Mouse (Mus musculus) liver, embryonic 14 days (tissue): ENCODE measurements around the gene Apba2. TPM values are rescaled to one million over a fixed set of nuclear protein-coding genes. Genes with fewer than 3 reads are reported as not detected.

Experiments
- polyA plus RNA-seq: library from polyadenylated mRNA; depleted of rRNA; stranded (reverse); fragments of >200 nt; gene quantifications from 2 replicates; pipeline ENCODE4 v1.2.3, GENCODE M21; 2012; rRNA removed

Apba2 gene
- 0.02 and 0.06 TPM in 2 replicates for polyA plus RNA-seq

GRCm38 (mm10) chr7:64501536-64502270 lies at the start of gene Apba2:
Gene Apba2 (plus strand): TSS chr7:64501706.

Other genes starting within 250 kb of the Apba2 start
- 1.2 and 1.5 TPM in 2 replicates for gene Mtmr10, start 214.1 kb upstream of the Apba2 start, polyA plus RNA-seq
- gene Fan1, start 127.6 kb upstream of the Apba2 start, polyA plus RNA-seq = 0.94 and 1.1 TPM in 2 replicates
- 16.8 and 17.4 TPM in 2 replicates for gene Mphosph10, start 109.4 kb upstream of the Apba2 start, polyA plus RNA-seq
- gene Mcee, start 109.1 kb upstream of the Apba2 start, polyA plus RNA-seq = 24.9 and 25.5 TPM in 2 replicates